In genomic region chr17:30198422-30198821, GRCm38 (mm10) we compare ENCODE assay signal across 12 mouse cellular contexts.
DNase-seq lines count a peak whose midpoint lies in the region; ATAC-seq lines count a peak whose summit lies in the region.
"Had no signal": no experiment of that assay in that cellular context is flagged by ENCODE, and none has a peak within 500 bp of the region (broad histone marks: within the 10 kb centered on the region; RNA-seq: fewer than 3 reads in every experiment).

No protein-coding gene starts in this region.

- 49% methylated on average over 10 of the region's 10 CpGs for WGBS in limb, embryonic 11.5 days

- H3K4me1 ChIP-seq in limb, embryonic 11.5 days (ENCODE audit: control insufficient read depth, insufficient read depth, low read length): peaks cover 37% of the 10 kb centered on the region

- ATAC-seq in limb, embryonic 11.5 days (ENCODE audit: insufficient number of reproducible peaks, low FRiP score, low TSS enrichment, low read depth): no peak
- ATAC-seq in megakaryocyte-erythroid progenitor cell, adult 5-6 weeks (replicated peaks; ENCODE audit: low FRiP score, low TSS enrichment, poor library complexity, severe bottlenecking): no peak
- ATAC-seq: midbrain, embryonic 15.5 days had no signal

- no peak overlapping the region for H3K9ac ChIP-seq in limb, embryonic 11.5 days (ENCODE audit: low read length)
- H3K9ac ChIP-seq: forebrain, embryonic 12.5 days; hindbrain, embryonic 15.5 days; liver, postnatal 0 days; midbrain, embryonic 15.5 days had no signal

- peaks cover 2% of the 10 kb centered on the region; the same call in 1 of the 2 replicates for H3K36me3 ChIP-seq in limb, embryonic 11.5 days (ENCODE audit: control insufficient read depth, insufficient read depth, low read length)
- H3K36me3 ChIP-seq: forebrain, embryonic 12.5 days; hindbrain, embryonic 15.5 days; midbrain, embryonic 15.5 days had no signal

- H3K27me3 ChIP-seq in limb, embryonic 11.5 days (ENCODE audit: control insufficient read depth, insufficient read depth, low read length): no peaks in the 10 kb centered on the region
- H3K27me3 ChIP-seq: forebrain, embryonic 12.5 days; hindbrain, embryonic 15.5 days; midbrain, embryonic 15.5 days had no signal

- H3K4me3 ChIP-seq in limb, embryonic 11.5 days (ENCODE audit: low read depth, low read length): no peak overlapping the region
- H3K4me3 ChIP-seq: forebrain, embryonic 12.5 days; hindbrain, embryonic 15.5 days; midbrain, embryonic 15.5 days had no signal

- peak overlapping the region; percentile 21; the same call in 1 of the 2 replicates for H3K27ac ChIP-seq in limb, embryonic 11.5 days (replicated peaks; ENCODE audit: low read depth, low read length)
- H3K27ac ChIP-seq: forebrain, embryonic 12.5 days; hindbrain, embryonic 15.5 days; midbrain, embryonic 15.5 days had no signal

- no peaks in the 10 kb centered on the region for H3K9me3 ChIP-seq in limb, embryonic 11.5 days (ENCODE audit: control insufficient read depth, low read length)
- H3K9me3 ChIP-seq: forebrain, embryonic 12.5 days; hindbrain, embryonic 15.5 days; midbrain, embryonic 15.5 days had no signal

- DNase-seq in gastrocnemius, adult 18-20 months (ENCODE audit: low spot score): peak; percentile 59
- no peak for DNase-seq in gastrocnemius, postnatal 10 days
- peak; percentile 17 for DNase-seq in ovary, postnatal 36 days (ENCODE audit: low spot score)
- DNase-seq in ovary, postnatal 14 days (ENCODE audit: low spot score): no peak
- peak; percentile 71 for DNase-seq in gastrocnemius, postnatal 25 days
- DNase-seq in limb, embryonic 11.5 days (ENCODE audit: low spot score): peak; percentile 49
- DNase-seq in T-cell, adult 2 months (ENCODE audit: low spot score): no peak
- DNase-seq: liver, postnatal 0 days had no signal

- no peak overlapping the region for H3K4me2 ChIP-seq in limb, embryonic 11.5 days (ENCODE audit: low read depth, severe bottlenecking)
- H3K4me2 ChIP-seq: forebrain, embryonic 12.5 days; hindbrain, embryonic 15.5 days; midbrain, embryonic 15.5 days had no signal

Comparison
In these comparisons a context has a peak if more than half of its experiments do, and no peak if none do; other contexts are left out.
1. DNase-seq: peak in gastrocnemius, adult 18-20 months (single experiment), ovary, postnatal 36 days (single experiment), gastrocnemius, postnatal 25 days (single experiment) and limb, embryonic 11.5 days (single experiment); none in gastrocnemius, postnatal 10 days (single experiment), ovary, postnatal 14 days (single experiment) and T-cell, adult 2 months (single experiment).